Mouse (Mus musculus): ENCODE measurements around the gene Saa1. TPM values are rescaled to one million over a fixed set of nuclear protein-coding genes. Genes with fewer than 3 reads are reported as not detected.
A peak's percentile ranks its signal among the peaks of the same experiment; 100 is the strongest.

Gene Saa1
- total RNA-seq, 2 experiments from 2014 or later: not detected

GRCm38 (mm10) chr7:46718591-46719270 lies 24.0 kb downstream of the Saa1 start:
- no peak for DNase-seq (ENCODE audit: low spot score in 2 of 2)

DNA sequence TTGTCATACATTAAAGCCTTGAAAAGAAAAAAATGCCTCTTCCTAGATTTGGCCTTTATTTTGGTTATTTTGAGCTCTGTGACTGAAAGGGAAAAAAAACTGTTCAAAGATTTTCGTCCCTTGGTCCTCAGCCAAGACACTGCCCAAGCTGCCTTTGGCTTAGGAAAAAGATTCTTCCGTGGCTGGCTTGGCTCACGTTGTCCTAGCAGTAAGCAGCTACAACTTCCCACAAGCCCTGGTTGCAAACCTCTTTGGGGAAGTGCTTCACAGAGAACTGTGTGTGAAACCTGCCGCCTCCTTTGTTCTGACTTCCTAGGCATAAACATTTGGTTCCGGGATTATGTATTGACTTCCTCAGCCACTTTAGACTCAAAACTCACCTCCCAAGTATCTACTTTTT lies 25.9 kb downstream of the Saa1 start:
- DNase-seq (ENCODE audit: low spot score in 2 of 2): no peak

GRCm38 (mm10) chr7:46715600-46715999 lies 27.2 kb downstream of the Saa1 start, which contains the start of gene Saa3:
Gene Saa3 (minus strand): TSS chr7:46715700.
- DNase-seq (ENCODE audit: low spot score in 2 of 2): no peak

DNA sequence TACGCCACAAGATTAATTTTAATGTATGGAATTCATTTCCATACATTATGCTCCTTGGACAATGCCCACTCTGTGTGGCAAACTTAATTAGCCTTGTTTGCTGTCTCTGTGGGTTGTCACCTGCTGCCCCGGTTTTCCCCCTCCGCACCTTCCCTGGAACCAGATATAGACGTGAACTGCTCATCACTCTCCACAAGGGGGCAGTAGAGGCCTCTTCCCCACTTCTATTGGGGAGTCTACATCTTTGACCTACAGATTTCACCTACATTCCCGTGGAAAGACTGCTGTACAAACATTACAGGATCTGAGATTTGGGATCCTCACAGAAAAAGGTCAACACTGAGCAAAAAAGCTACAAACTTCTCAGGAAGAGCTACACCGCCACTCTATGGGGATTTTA lies 28.3 kb downstream of the Saa1 start:
- DNase-seq (ENCODE audit: low spot score in 2 of 2): peak in 1 of 2 experiments; percentile 59

GRCm38 (mm10) chr7:46712250-46712649 lies 30.5 kb downstream of the Saa1 start:
- no peak for DNase-seq (ENCODE audit: low spot score in 2 of 2)

- peak; percentile 65 to 86 for DNase-seq (ENCODE audit: low spot score in 2 of 2)
Measured at GRCm38 (mm10) chr7:46710390-46710844, 32.4 kb downstream of the Saa1 start, which contains the start of gene Saal1. Gene Saal1 (minus strand): TSS chr7:46710680.

DNA sequence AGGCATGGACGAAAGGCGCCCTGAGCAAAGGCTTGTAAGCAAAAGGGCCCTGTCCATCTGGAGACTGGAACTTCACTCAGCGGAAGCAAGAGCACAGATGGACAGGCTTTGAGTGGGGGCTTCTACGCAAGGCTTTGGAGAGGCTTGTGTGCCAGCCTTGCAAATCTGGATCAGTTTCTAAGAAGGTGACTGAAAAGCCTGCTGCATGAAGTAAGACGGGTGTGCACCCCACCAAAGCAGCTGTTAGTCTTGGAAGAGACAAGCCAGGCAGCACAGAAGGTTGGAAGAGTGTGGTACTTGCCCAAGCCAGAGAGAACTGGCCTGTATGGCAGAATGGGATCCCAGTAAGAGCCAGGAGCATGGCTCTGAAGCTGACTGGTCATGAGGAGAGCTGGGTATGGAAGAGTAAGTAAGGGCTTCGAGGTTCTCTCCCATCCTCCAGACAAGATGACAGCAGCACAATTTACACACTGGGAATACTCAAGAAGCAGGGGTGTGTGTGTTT lies 42.2 kb downstream of the Saa1 start:
- DNase-seq (ENCODE audit: low spot score in 2 of 2): no peak

DNA sequence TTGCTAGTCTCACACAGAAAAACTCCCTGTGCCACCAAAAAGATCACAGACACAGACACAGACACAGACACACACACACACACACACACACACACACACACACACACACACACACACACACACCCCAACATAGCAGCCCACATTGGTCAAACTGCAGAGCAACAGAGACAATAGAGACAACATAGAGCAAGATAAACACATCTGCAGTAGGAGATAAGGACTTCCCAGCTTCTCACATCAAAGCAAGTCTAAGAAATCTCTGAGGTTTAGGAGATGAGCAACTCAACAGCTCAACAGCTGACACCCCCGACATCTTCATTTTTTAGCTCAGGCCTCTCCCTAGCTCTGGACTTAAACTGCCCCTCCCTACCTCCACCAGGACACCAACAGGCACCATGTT lies 46.0 kb downstream of the Saa1 start:
- DNase-seq (ENCODE audit: low spot score in 2 of 2): no peak

Other genes starting within 250 kb of the Saa1 start
- 10 to 100 TPM; 47.9 to 50.8 TPM for gene Sergef, start 103.2 kb downstream of the Saa1 start, total RNA-seq (2021)
- gene Tph1, start 70.4 kb downstream of the Saa1 start, total RNA-seq (2021): under 1 TPM in 1 of 2 experiments, not detected in 1; 0.23 TPM
- 10 to 100 TPM; 10.1 to 10.6 TPM for gene Saal1, start 32.3 kb downstream of the Saa1 start, total RNA-seq (2021)
- not detected for gene Saa3, start 27.3 kb downstream of the Saa1 start, total RNA-seq (2021)
- gene Saa4, start 10.4 kb downstream of the Saa1 start, total RNA-seq (2021): not detected
- gene Saa2, start 8.8 kb upstream of the Saa1 start, total RNA-seq (2021): not detected
- 10 to 100 TPM; 14.4 to 15.1 TPM for gene Hps5, start 53.1 kb upstream of the Saa1 start, total RNA-seq (2021)
- gene Gtf2h1, start 53.1 kb upstream of the Saa1 start, total RNA-seq (2021): 10 to 100 TPM; 39.7 to 41.8 TPM
- 100 to 1,000 TPM; 296 to 308 TPM for gene Ldha, start 98.5 kb upstream of the Saa1 start, total RNA-seq (2021)
- gene Ldhc, start 118.2 kb upstream of the Saa1 start, total RNA-seq (2021): not detected
- 10 to 100 TPM; 70.7 to 72.3 TPM for gene Tsg101, start 177.0 kb upstream of the Saa1 start, total RNA-seq (2021)
- gene Uevld, start 215.5 kb upstream of the Saa1 start, total RNA-seq (2021): 10 to 100 TPM; 14.3 to 16.4 TPM
- gene Gm9999, start 240.6 kb upstream of the Saa1 start, total RNA-seq (2021): not detected